Mouse (Mus musculus) hematopoietic stem cell, adult 5-6 weeks (primary cell): ENCODE measurements at regions not wholly inside any gene's neighbourhood (a gene's known extent, or its start where the extent isn't known, plus 50 kb on each side); places are given as distances from the start of the nearest gene placed in this dataset.
A peak's percentile ranks its signal among the peaks of the same experiment; 100 is the strongest.

Experiments
- ATAC-seq, 2 experiments: fragments of 125-278 bp in 1 of 2; replicated peaks in 1 of 2; 2 replicates each; pipeline ENCODE4 v1.8.0; 2016 to 2017; ENCODE audit warnings: inconsistent platforms in 2 of 2, mild to moderate bottlenecking in 2 of 2, moderate number of reproducible peaks in 2 of 2, low read depth in 1 of 2, moderate TSS enrichment in 1 of 2; ENCODE audit not compliant: low FRiP score in 2 of 2, poor library complexity in 2 of 2, severe bottlenecking in 2 of 2, insufficient read depth in 1 of 2, low TSS enrichment in 1 of 2

- ATAC-seq: no peak
Observed at GRCm38 (mm10) chr4:50291397-50291945, 445.9 kb upstream of the Grin3a start.

GRCm38 (mm10) chr4:50286602-50287001 lies 441.1 kb upstream of the Grin3a start:
- no peak for ATAC-seq

- ATAC-seq: no peak
Observed at GRCm38 (mm10) chr4:50259012-50259601, 413.6 kb upstream of the Grin3a start.

GRCm38 (mm10) chr4:50242042-50242441 lies 396.5 kb upstream of the Grin3a start:
- ATAC-seq: no peak

GRCm38 (mm10) chr4:50240951-50241350 lies 395.4 kb upstream of the Grin3a start:
- no peak for ATAC-seq

GRCm38 (mm10) chr4:50239386-50239785 lies 393.8 kb upstream of the Grin3a start:
- ATAC-seq: peak; percentile 91 to 98; a peak in 3 of 4 replicates

GRCm38 (mm10) chr4:50235476-50235875 lies 389.9 kb upstream of the Grin3a start:
- no peak for ATAC-seq

GRCm38 (mm10) chr4:50203348-50203747 lies 357.8 kb upstream of the Grin3a start:
- no peak for ATAC-seq

GRCm38 (mm10) chr4:50177196-50177595 lies 331.7 kb upstream of the Grin3a start:
- no peak for ATAC-seq

- no peak for ATAC-seq
Observed at GRCm38 (mm10) chr4:50176656-50177055, 331.1 kb upstream of the Grin3a start.

- ATAC-seq: no peak
Observed at GRCm38 (mm10) chr4:50160893-50161292, 315.3 kb upstream of the Grin3a start.

GRCm38 (mm10) chr4:50145926-50146325 lies 300.4 kb upstream of the Grin3a start:
- no peak for ATAC-seq

GRCm38 (mm10) chr4:50130262-50130661 lies 284.7 kb upstream of the Grin3a start:
- no peak for ATAC-seq

GRCm38 (mm10) chr4:50106557-50106956 lies 261.0 kb upstream of the Grin3a start:
- ATAC-seq: peak; percentile 71 to 87

GRCm38 (mm10) chr4:50087860-50088259 lies 242.3 kb upstream of the Grin3a start:
- no peak for ATAC-seq

- no peak for ATAC-seq
Observed at GRCm38 (mm10) chr4:50086676-50087075, 241.1 kb upstream of the Grin3a start.

GRCm38 (mm10) chr4:50055519-50055918 lies 210.0 kb upstream of the Grin3a start:
- no peak for ATAC-seq

GRCm38 (mm10) chr4:50041476-50041875 lies 195.9 kb upstream of the Grin3a start:
- no peak for ATAC-seq

- peak in 1 of 2 experiments; percentile 66; a peak in 2 of 4 replicates for ATAC-seq
Observed at GRCm38 (mm10) chr4:50036079-50036478, 190.5 kb upstream of the Grin3a start.
